Mouse (Mus musculus) erythroblast, embryonic 14.5 days (primary cell): ENCODE results near the gene BC051665. TPM values are rescaled to one million over a fixed set of nuclear protein-coding genes. Genes with fewer than 3 reads are reported as not detected.

ENCODE experiments used
- H3K27me3 ChIP-seq: 2 replicates; pipeline ENCODE4 v1.6.1; 2012; ENCODE audit warnings: inconsistent platforms; ENCODE audit not compliant: control insufficient read depth
- H3K36me3 ChIP-seq: 2 replicates; pipeline ENCODE4 v1.6.1; 2012; ENCODE audit warnings: mild to moderate bottlenecking, inconsistent platforms; ENCODE audit not compliant: control insufficient read depth
- H3K4me1 ChIP-seq: 2 replicates; pipeline ENCODE4 v1.6.1; 2012; ENCODE audit warnings: inconsistent platforms; ENCODE audit not compliant: control insufficient read depth
- H3K4me3 ChIP-seq: replicated peaks from 2 replicates; pipeline ENCODE3; 2012; ENCODE audit warnings: moderate library complexity, mild to moderate bottlenecking, inconsistent platforms
- H3K9me3 ChIP-seq: 2 replicates; pipeline ENCODE4 v1.6.1; 2012; ENCODE audit warnings: low read length, inconsistent platforms, mixed read lengths; ENCODE audit not compliant: control insufficient read depth
- GATA1 ChIP-seq: IDR thresholded peaks from 2 replicates; pipeline ENCODE4 v1.6.1; 2012; ENCODE audit warnings: low read length, inconsistent platforms, mixed read lengths
- TAL1 ChIP-seq: IDR thresholded peaks from 3 replicates; pipeline ENCODE4 v1.6.1; 2012; ENCODE audit warnings: low read length, inconsistent platforms, mixed read lengths
- polyA plus RNA-seq: library from polyadenylated mRNA; stranded (reverse); fragments of >175 nt; gene quantifications from 2 replicates; pipeline ENCODE4 v1.2.3, GENCODE M21; 2012

The BC051665 gene
- not detected in 2 replicates for polyA plus RNA-seq

GRCm38 (mm10) chr13:60786264-60786663, at the start of gene BC051665:
BC051665 (minus strand) TSS chr13:60786364.
- no peak for TF ChIP-seq TAL1
- H3K9me3 ChIP-seq: no peaks in the 10 kb centered on the region

GRCm38 (mm10) chr13:60826052-60826451, 39.9 kb upstream of the BC051665 start:
- Histone ChIP-seq H3K9me3 (no peaks in the 10 kb centered on the region), H3K4me1 (no peaks in the 10 kb centered on the region), H3K36me3 (no peaks in the 10 kb centered on the region), H3K27me3 (no peaks in the 10 kb centered on the region), H3K4me3 (no peak overlapping the region)
- TF ChIP-seq GATA1 (no peak), TAL1 (no peak)

More at GRCm38 (mm10) chr13:60786264-60786663, at the start of gene BC051665:
- no peaks in the 10 kb centered on the region for H3K27me3 ChIP-seq
- H3K4me3 ChIP-seq: no peak within 1 kb of the TSS
- H3K4me1 ChIP-seq: no peaks in the 10 kb centered on the region
- H3K36me3 ChIP-seq: no peaks in the 10 kb centered on the region

GRCm38 (mm10) chr13:60820486-60821175, 34.5 kb upstream of the BC051665 start:
- H3K27me3 ChIP-seq: no peaks in the 10 kb centered on the region
- no peak overlapping the region for H3K4me3 ChIP-seq
- H3K4me1 ChIP-seq: no peaks in the 10 kb centered on the region
- no peaks in the 10 kb centered on the region for H3K9me3 ChIP-seq
- no peak for TF ChIP-seq GATA1
- no peak for TF ChIP-seq TAL1
- H3K36me3 ChIP-seq: no peaks in the 10 kb centered on the region

GRCm38 (mm10) chr13:60819469-60819868, 33.3 kb upstream of the BC051665 start:
- H3K9me3 ChIP-seq: no peaks in the 10 kb centered on the region
- no peaks in the 10 kb centered on the region for H3K4me1 ChIP-seq
- H3K36me3 ChIP-seq: no peaks in the 10 kb centered on the region
- no peak overlapping the region for H3K4me3 ChIP-seq
- no peaks in the 10 kb centered on the region for H3K27me3 ChIP-seq
- no peak for TF ChIP-seq TAL1
- no peak for TF ChIP-seq GATA1

GRCm38 (mm10) chr13:60813722-60814121, 27.6 kb upstream of the BC051665 start:
- Histone ChIP-seq H3K27me3 (no peaks in the 10 kb centered on the region), H3K4me1 (no peaks in the 10 kb centered on the region), H3K36me3 (no peaks in the 10 kb centered on the region), H3K9me3 (no peaks in the 10 kb centered on the region), H3K4me3 (no peak overlapping the region)
- TF ChIP-seq TAL1: no peak
- no peak for TF ChIP-seq GATA1

- H3K4me3 ChIP-seq: no peak overlapping the region
- no peaks in the 10 kb centered on the region for H3K4me1 ChIP-seq
- H3K9me3 ChIP-seq: no peaks in the 10 kb centered on the region
- H3K36me3 ChIP-seq: no peaks in the 10 kb centered on the region
- no peak for TF ChIP-seq GATA1
- no peak for TF ChIP-seq TAL1
- H3K27me3 ChIP-seq: no peaks in the 10 kb centered on the region
Measured at GRCm38 (mm10) chr13:60812768-60813167, 26.6 kb upstream of the BC051665 start.

GRCm38 (mm10) chr13:60809690-60810089, 23.5 kb upstream of the BC051665 start:
- Histone ChIP-seq H3K36me3 (no peaks in the 10 kb centered on the region), H3K9me3 (no peaks in the 10 kb centered on the region), H3K27me3 (no peaks in the 10 kb centered on the region), H3K4me3 (no peak overlapping the region), H3K4me1 (no peaks in the 10 kb centered on the region)
- no peak for TF ChIP-seq GATA1
- TF ChIP-seq TAL1: no peak

- no peaks in the 10 kb centered on the region for H3K36me3 ChIP-seq
- TF ChIP-seq GATA1 (no peak), TAL1 (no peak)
- H3K27me3 ChIP-seq: no peaks in the 10 kb centered on the region
- H3K4me3 ChIP-seq: no peak within 1 kb of the TSS
- H3K4me1 ChIP-seq: no peaks in the 10 kb centered on the region
- no peaks in the 10 kb centered on the region for H3K9me3 ChIP-seq
Measured at GRCm38 (mm10) chr13:60802749-60803148, 16.6 kb upstream of the BC051665 start, which contains the start of gene Ctsll3. Ctsll3 (minus strand) TSS chr13:60802849.

GRCm38 (mm10) chr13:60789466-60789865, 3.3 kb upstream of the BC051665 start:
- Histone ChIP-seq H3K27me3 (no peaks in the 10 kb centered on the region), H3K9me3 (no peaks in the 10 kb centered on the region), H3K4me3 (no peak overlapping the region), H3K36me3 (no peaks in the 10 kb centered on the region), H3K4me1 (no peaks in the 10 kb centered on the region)
- TF ChIP-seq TAL1: no peak
- TF ChIP-seq GATA1: no peak

- Histone ChIP-seq H3K9me3 (no peaks in the 10 kb centered on the region), H3K36me3 (no peaks in the 10 kb centered on the region), H3K4me1 (no peaks in the 10 kb centered on the region), H3K27me3 (no peaks in the 10 kb centered on the region), H3K4me3 (no peak overlapping the region)
- TF ChIP-seq TAL1: no peak
- TF ChIP-seq GATA1: no peak
Measured at GRCm38 (mm10) chr13:60783301-60783700, 2.9 kb downstream of the BC051665 start.
